Mouse (Mus musculus): Measurements from ENCODE around the gene Eif3l.

Eif3l gene

GRCm38 (mm10) chr15:79124331-79124875, 49.4 kb downstream of the Eif3l start:
- no peak for DNase-seq

GRCm38 (mm10) chr15:79126217-79126932, 51.4 kb downstream of the Eif3l start:
- peak; percentile 72 for DNase-seq

GRCm38 (mm10) chr15:79127101-79127500, 52.1 kb downstream of the Eif3l start:
- DNase-seq: no peak

- no peak for DNase-seq
Observed at GRCm38 (mm10) chr15:79128208-79128607, 53.2 kb downstream of the Eif3l start.

GRCm38 (mm10) chr15:79129311-79129710, 54.3 kb downstream of the Eif3l start:
- DNase-seq: no peak

GRCm38 (mm10) chr15:79130782-79131181, 55.8 kb downstream of the Eif3l start:
- DNase-seq: peak; percentile 61

- peak; percentile 97 for DNase-seq
Observed at GRCm38 (mm10) chr15:79131442-79131841, 56.5 kb downstream of the Eif3l start.

- DNase-seq: peak; percentile 49
Observed at GRCm38 (mm10) chr15:79133191-79133661, 58.2 kb downstream of the Eif3l start.

GRCm38 (mm10) chr15:79134496-79135270, 59.7 kb downstream of the Eif3l start:
- peak; percentile 59 for DNase-seq

GRCm38 (mm10) chr15:79135332-79135731, 60.4 kb downstream of the Eif3l start:
- DNase-seq: no peak

- peak; percentile 56 for DNase-seq
Observed at GRCm38 (mm10) chr15:79135783-79136575, 61.0 kb downstream of the Eif3l start.

GRCm38 (mm10) chr15:79139640-79140039, 64.7 kb downstream of the Eif3l start:
- DNase-seq: no peak

- peak; percentile 95 for DNase-seq
Observed at GRCm38 (mm10) chr15:79140866-79141565, 66.0 kb downstream of the Eif3l start, which contains the start of the genes Polr2f and 1700088E04Rik. TSS of gene Polr2f (plus strand) at chr15:79141009. TSS of gene 1700088E04Rik (minus strand) at chr15:79141253.

- no peak for DNase-seq
Observed at GRCm38 (mm10) chr15:79141566-79141917, 66.6 kb downstream of the Eif3l start.

GRCm38 (mm10) chr15:79143316-79143715, 68.3 kb downstream of the Eif3l start:
- no peak for DNase-seq
